Comparison of ENCODE assay signal across 13 mouse cellular contexts in the genomic region with DNA sequence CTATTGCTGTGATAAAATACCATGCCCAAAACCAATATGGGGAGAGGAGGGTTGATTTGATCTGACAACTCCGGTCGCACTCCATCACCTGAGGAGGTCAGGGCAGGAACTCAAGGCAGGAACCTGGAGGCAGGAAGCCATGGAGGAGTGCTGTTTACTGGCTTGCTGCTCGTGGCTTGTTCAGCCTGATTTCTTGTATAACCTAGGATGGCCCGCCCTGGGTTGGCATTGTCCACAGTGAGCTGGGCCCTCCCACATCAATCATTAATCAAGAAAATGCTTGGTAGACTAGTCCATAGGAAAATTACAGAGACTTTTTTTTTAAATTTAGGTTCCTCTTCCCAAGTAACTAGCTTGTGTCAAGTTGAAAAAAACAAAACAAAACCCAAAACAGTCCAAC. TPM values are rescaled to one million over a fixed set of nuclear protein-coding genes. Genes with fewer than 3 reads are reported as not detected.
"Had no signal": no experiment of that assay in that cellular context is flagged by ENCODE, and none has a peak within 500 bp of the region (broad histone marks: within the 10 kb centered on the region; RNA-seq: fewer than 3 reads in every experiment).

No protein-coding gene starts in this region.

- DNase-seq: liver, embryonic 13.5 days; liver, postnatal 0 days; retina, postnatal 1 day; right cerebral cortex, postnatal 4 days; spleen, adult 18-20 months; thymus, adult 2 months; thymus, postnatal 25 days had no signal

- H3K36me3 ChIP-seq: limb, embryonic 10.5 days; liver, embryonic 13.5 days; lung, embryonic 15.5 days; midbrain, embryonic 12.5 days; neural tube, embryonic 13.5 days had no signal

- H3K9me3 ChIP-seq: limb, embryonic 10.5 days; liver, embryonic 13.5 days; lung, embryonic 15.5 days; midbrain, embryonic 12.5 days; neural tube, embryonic 13.5 days had no signal

- H3K4me1 ChIP-seq: limb, embryonic 10.5 days; liver, embryonic 13.5 days; lung, embryonic 15.5 days; midbrain, embryonic 12.5 days; neural tube, embryonic 13.5 days had no signal

- H3K27me3 ChIP-seq: liver, embryonic 13.5 days; midbrain, embryonic 12.5 days; neural tube, embryonic 13.5 days had no signal

- H3K27ac ChIP-seq: hindbrain, postnatal 0 days; limb, embryonic 10.5 days; liver, embryonic 13.5 days; lung, embryonic 15.5 days; midbrain, embryonic 12.5 days; neural tube, embryonic 13.5 days had no signal

- H3K9ac ChIP-seq: liver, embryonic 13.5 days; liver, postnatal 0 days; lung, embryonic 15.5 days; midbrain, embryonic 12.5 days; neural tube, embryonic 13.5 days had no signal

- ATAC-seq: hindbrain, postnatal 0 days; liver, postnatal 0 days; midbrain, embryonic 16.5 days had no signal

- H3K4me2 ChIP-seq: liver, embryonic 13.5 days; lung, embryonic 15.5 days; midbrain, embryonic 12.5 days; neural tube, embryonic 13.5 days had no signal

- H3K4me3 ChIP-seq: limb, embryonic 10.5 days; liver, embryonic 13.5 days; lung, embryonic 15.5 days; midbrain, embryonic 12.5 days; neural tube, embryonic 13.5 days had no signal

RNA-seq across cellular contexts. Expression of a gene that starts 18.5 kb away (rescaled TPM):
- polyA plus RNA-seq: limb, embryonic 10.5 days had no signal
